Mouse (Mus musculus): ENCODE data around the gene Igfl3.
A peak's percentile ranks its signal among the peaks of the same experiment; 100 is the strongest.

The Igfl3 gene

GRCm38 (mm10) chr7:18176194-18176593, at the start of gene Igfl3:
Gene Igfl3 (plus strand): TSS chr7:18176494.
- no peak for DNase-seq (ENCODE audit: low spot score)

- DNase-seq (ENCODE audit: low spot score), result peak; percentile 9
Measured at GRCm38 (mm10) chr7:18210938-18211337, 34.6 kb downstream of the Igfl3 start.

DNA sequence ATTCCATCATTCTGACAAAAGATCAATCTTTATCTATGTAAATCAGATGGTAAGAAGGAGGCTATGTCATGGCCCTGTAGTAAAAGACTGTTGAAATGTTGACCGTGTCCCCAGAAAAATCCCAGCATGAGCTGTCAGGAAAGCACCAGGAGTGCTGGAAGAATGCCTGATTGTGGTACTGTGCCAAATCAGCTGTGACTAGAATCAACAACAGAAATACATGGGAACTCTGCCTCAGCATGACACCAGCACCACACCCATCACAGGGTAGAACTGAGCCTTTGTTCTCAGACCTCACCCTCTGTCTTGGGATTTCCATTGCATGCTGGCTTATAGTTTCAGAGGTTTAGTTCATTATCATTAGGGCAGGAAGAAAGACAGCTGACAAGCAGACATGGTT, 38.4 kb downstream of the Igfl3 start:
- no peak for DNase-seq (ENCODE audit: low spot score)
